In the genomic region with DNA sequence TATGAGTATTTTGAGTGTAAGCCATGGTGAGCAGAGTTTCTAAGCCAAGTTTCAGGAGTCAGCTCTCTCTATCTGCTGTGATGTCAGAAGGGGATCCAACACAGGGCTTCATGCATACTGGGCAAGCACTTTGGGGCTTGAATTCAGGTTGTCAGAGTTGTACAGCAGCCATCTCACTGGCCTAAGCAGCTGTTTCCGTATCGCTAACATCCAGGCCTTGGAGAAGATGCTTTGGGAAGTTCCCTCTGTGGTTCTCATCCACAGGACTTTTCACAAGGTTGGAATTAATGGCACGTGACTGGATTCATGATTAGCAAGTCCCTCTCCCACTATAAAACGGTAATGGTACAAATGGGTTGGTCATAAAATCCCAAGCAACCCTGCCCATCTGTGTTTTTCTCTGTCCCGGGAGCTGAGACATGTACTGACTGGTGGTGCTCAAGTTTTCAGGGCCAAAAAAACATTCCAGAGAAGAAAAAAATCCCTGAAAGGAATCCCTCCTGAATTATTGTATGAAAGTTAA, we compare ENCODE assay signal across 30 mouse cellular contexts. TPM values are rescaled to one million over a fixed set of nuclear protein-coding genes. Genes with fewer than 3 reads are reported as not detected.
A peak's percentile ranks its signal among the peaks of the same experiment; 100 is the strongest.
DNase-seq lines count a peak whose midpoint lies in the region; ATAC-seq lines count a peak whose summit lies in the region.
"Had no signal": no experiment of that assay in that cellular context is flagged by ENCODE, and none has a peak within 500 bp of the region (broad histone marks: within the 10 kb centered on the region; RNA-seq: fewer than 3 reads in every experiment).

No protein-coding gene starts in this region.

- H3K4me2 ChIP-seq in heart, embryonic 15.5 days: no peak overlapping the region
- H3K4me2 ChIP-seq in heart, embryonic 12.5 days: no peak overlapping the region
- no peak overlapping the region for H3K4me2 ChIP-seq in kidney, embryonic 16.5 days (replicated peaks; ENCODE audit: low read depth, low read length)
- H3K4me2 ChIP-seq: embryonic facial prominence, embryonic 12.5 days; hindbrain, embryonic 14.5 days; limb, embryonic 15.5 days; liver, embryonic 13.5 days; midbrain, embryonic 12.5 days; neural tube, embryonic 13.5 days had no signal

- 0 out of 2 replicates have a peak, but pooled peaks cover 3% of the 10 kb centered on the region for H3K36me3 ChIP-seq in heart, embryonic 15.5 days
- no peaks in the 10 kb centered on the region for H3K36me3 ChIP-seq in heart, embryonic 12.5 days
- H3K36me3 ChIP-seq in kidney, embryonic 16.5 days (ENCODE audit: insufficient read depth, low read length): no peaks in the 10 kb centered on the region
- no peaks in the 10 kb centered on the region for H3K36me3 ChIP-seq in limb, embryonic 10.5 days
- H3K36me3 ChIP-seq: embryonic facial prominence, embryonic 12.5 days; limb, embryonic 15.5 days; liver, embryonic 13.5 days; midbrain, embryonic 12.5 days; neural tube, embryonic 13.5 days had no signal

- H3K4me3 ChIP-seq in heart, embryonic 15.5 days: no peak overlapping the region
- no peak overlapping the region for H3K4me3 ChIP-seq in heart, embryonic 12.5 days
- H3K4me3 ChIP-seq in kidney, embryonic 16.5 days (ENCODE audit: low read length): no peak overlapping the region
- no peak overlapping the region for H3K4me3 ChIP-seq in limb, embryonic 10.5 days
- H3K4me3 ChIP-seq: embryonic facial prominence, embryonic 12.5 days; limb, embryonic 15.5 days; liver, embryonic 13.5 days; megakaryocyte, embryonic 14.5 days; midbrain, embryonic 12.5 days; neural tube, embryonic 13.5 days had no signal

- ATAC-seq in heart, embryonic 15.5 days (replicated peaks; ENCODE audit: insufficient number of reproducible peaks, insufficient read depth, low FRiP score, low read depth): no peak
- no peak for ATAC-seq in heart, embryonic 12.5 days (ENCODE audit: insufficient number of reproducible peaks, low FRiP score)
- ATAC-seq in kidney, embryonic 16.5 days (ENCODE audit: low FRiP score, low TSS enrichment): peak; percentile 39; the same call in 1 of the 2 replicates
- ATAC-seq: activated CD4-positive, CD25-positive, alpha-beta regulatory T cell, adult 4 months; forebrain, embryonic 14.5 days; lung, postnatal 0 days had no signal

- no peak overlapping the region for H3K9ac ChIP-seq in heart, embryonic 15.5 days
- H3K9ac ChIP-seq in heart, embryonic 12.5 days: no peak overlapping the region
- no peak overlapping the region for H3K9ac ChIP-seq in kidney, embryonic 16.5 days (replicated peaks; ENCODE audit: low read length)
- H3K9ac ChIP-seq: embryonic facial prominence, embryonic 12.5 days; hindbrain, embryonic 14.5 days; limb, embryonic 15.5 days; liver, embryonic 13.5 days; midbrain, embryonic 12.5 days; neural tube, embryonic 13.5 days had no signal

- H3K27ac ChIP-seq in heart, embryonic 15.5 days: peak overlapping the region; percentile 23
- no peak overlapping the region for H3K27ac ChIP-seq in heart, embryonic 12.5 days (ENCODE audit: poor library complexity, severe bottlenecking)
- H3K27ac ChIP-seq in kidney, embryonic 16.5 days (ENCODE audit: low read length): no peak overlapping the region; the same call in 1 of the 2 replicates
- H3K27ac ChIP-seq in limb, embryonic 10.5 days: peak overlapping the region; percentile 50; the same call in 1 of the 2 replicates
- H3K27ac ChIP-seq: embryonic facial prominence, embryonic 12.5 days; hindbrain, embryonic 14.5 days; limb, embryonic 15.5 days; liver, embryonic 13.5 days; midbrain, embryonic 12.5 days; neural tube, embryonic 13.5 days had no signal

- H3K4me1 ChIP-seq in heart, embryonic 15.5 days (replicated peaks): peaks cover 67% of the 10 kb centered on the region
- peaks cover 58% of the 10 kb centered on the region for H3K4me1 ChIP-seq in heart, embryonic 12.5 days (replicated peaks)
- peaks cover 39% of the 10 kb centered on the region for H3K4me1 ChIP-seq in kidney, embryonic 16.5 days (ENCODE audit: insufficient read depth, low read length)
- peaks cover 70% of the 10 kb centered on the region for H3K4me1 ChIP-seq in limb, embryonic 10.5 days

- WGBS in heart, embryonic 15.5 days: 62% methylated on average over 5 of the region's 5 CpGs
- WGBS in heart, embryonic 12.5 days: 72% methylated on average over 5 of the region's 5 CpGs
- 33% methylated on average over 5 of the region's 5 CpGs for WGBS in kidney, embryonic 16.5 days
- WGBS in limb, embryonic 10.5 days: 65% methylated on average over 5 of the region's 5 CpGs

- H3K27me3 ChIP-seq in heart, embryonic 15.5 days: no peaks in the 10 kb centered on the region
- no peaks in the 10 kb centered on the region for H3K27me3 ChIP-seq in heart, embryonic 12.5 days (replicated peaks)
- no peaks in the 10 kb centered on the region for H3K27me3 ChIP-seq in kidney, embryonic 16.5 days (ENCODE audit: insufficient read depth, low read length)
- no peaks in the 10 kb centered on the region for H3K27me3 ChIP-seq in limb, embryonic 10.5 days (ENCODE audit: low read depth, poor library complexity, severe bottlenecking)
- H3K27me3 ChIP-seq: CH12.LX; embryonic facial prominence, embryonic 12.5 days; limb, embryonic 15.5 days; liver, embryonic 13.5 days; midbrain, embryonic 12.5 days; neural tube, embryonic 13.5 days had no signal

- DNase-seq in kidney, postnatal 10 days: no peak
- no peak for DNase-seq in limb, embryonic 10.5 days (ENCODE audit: low spot score)
- DNase-seq in cerebellum, adult 9-11 months: no peak
- DNase-seq: adrenal gland, adult 2 months; adrenal gland, postnatal 36 days; B cell, adult 2 months; cerebellum, adult 2 months; cerebellum, postnatal 36 days; gastrocnemius, postnatal 36 days; kidney, adult 11 months; kidney, postnatal 36 days; liver, embryonic 13.5 days; lung, adult 18-20 months; lung, postnatal 4 days; retina, postnatal 1 day; right cerebral cortex, postnatal 14 days; thymus, postnatal 4 days had no signal

- no peaks in the 10 kb centered on the region for H3K9me3 ChIP-seq in heart, embryonic 15.5 days (replicated peaks)
- no peaks in the 10 kb centered on the region for H3K9me3 ChIP-seq in heart, embryonic 12.5 days (replicated peaks)
- no peaks in the 10 kb centered on the region for H3K9me3 ChIP-seq in kidney, embryonic 16.5 days (ENCODE audit: low read length)
- H3K9me3 ChIP-seq in limb, embryonic 10.5 days (replicated peaks): no peaks in the 10 kb centered on the region
- H3K9me3 ChIP-seq: embryonic facial prominence, embryonic 12.5 days; limb, embryonic 15.5 days; liver, embryonic 13.5 days; megakaryocyte, embryonic 14.5 days; midbrain, embryonic 12.5 days; neural tube, embryonic 13.5 days had no signal

RNA-seq across cellular contexts. Expression of gene Nrp1, which starts 36.3 kb away (rescaled TPM):
- 138 and 147 TPM in 2 replicates for polyA plus RNA-seq in heart, embryonic 15.5 days (2015; fragmentation: Nextera tagmentation; extraction: Ambion mirVana)
- 135 and 138 TPM in 2 replicates for polyA plus RNA-seq in heart, embryonic 12.5 days (2016; fragmentation: Nextera tagmentation; extraction: Ambion mirVana)
- 149 and 153 TPM in 2 replicates for polyA plus RNA-seq in kidney, embryonic 16.5 days (2015; fragmentation: Nextera tagmentation; extraction: Ambion mirVana)
- polyA plus RNA-seq in limb, embryonic 10.5 days (2016; fragmentation: Nextera tagmentation; extraction: Ambion mirVana): 45.6 and 62.6 TPM in 2 replicates

Comparison
In these comparisons a context has a peak if more than half of its experiments do, and no peak if none do; other contexts are left out.
1. H3K27ac ChIP-seq: peak in heart, embryonic 15.5 days (single experiment) and limb, embryonic 10.5 days (single experiment); none in heart, embryonic 12.5 days (single experiment) and kidney, embryonic 16.5 days (single experiment).